Mouse (Mus musculus) heart, postnatal 25 days (tissue): ENCODE measurements around the gene Got1. TPM values are rescaled to one million over a fixed set of nuclear protein-coding genes. Genes with fewer than 3 reads are reported as not detected.
"Not testable (repeated sequence)": the region's sequence is repeated elsewhere in the genome, so short reads cannot be mapped to it uniquely, and the experiment has no call there.

Experiments used
- DNase-seq: peaks from one replicate; pipeline ENCODE4 v3.0.0; 2022; ENCODE audit warnings: low spot score
- intact Hi-C: fragments of 180-260 bp; cut with DNase I; formaldehyde crosslinking; loops from one replicate; pipeline ENCODE4 v1.15.1; 2025
- total RNA-seq, 2 experiments: library from RNA; stranded (reverse); gene quantifications; 2 replicates each; pipeline ENCODE4 v1.2.3; 2021

Gene Got1
- total RNA-seq, 2 experiments from 2014 or later: 915 to 1,100 TPM

- DNase-seq: no peak
- intact Hi-C loops: loop anchor here (2.0 to 10.0 kb wide), 3 partner anchors 130 to 260 kb away; partner anchors contain the start of genes Cox15 and Cutc
Measured at GRCm38 (mm10) chr19:43494914-43495313, 29.5 kb downstream of the Got1 start.

GRCm38 (mm10) chr19:43493878-43494277, 30.5 kb downstream of the Got1 start:
- no peak for DNase-seq
- intact Hi-C loops: loop anchor here (2.0 to 10.0 kb wide), 3 partner anchors 131 to 261 kb away; partner anchors contain the start of genes Cox15 and Cutc

DNA sequence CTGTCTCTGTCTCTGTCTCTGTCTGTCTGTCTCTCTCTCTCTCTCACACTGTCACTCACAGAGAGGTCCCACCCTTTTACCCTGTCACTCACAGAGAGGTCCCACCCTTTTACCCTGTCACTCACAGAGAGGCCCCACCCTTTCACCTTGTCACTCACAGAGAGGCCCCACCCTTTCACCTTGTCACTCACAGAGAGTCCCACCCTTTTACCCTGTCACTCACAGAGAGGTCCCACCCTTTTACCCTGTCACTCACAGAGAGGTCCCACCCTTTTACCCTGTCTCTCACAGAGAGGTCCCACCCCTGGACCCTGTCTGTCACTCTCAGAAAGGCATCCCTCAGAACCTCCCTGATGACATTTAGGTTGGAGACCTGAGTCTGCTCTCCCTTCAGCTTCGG, 31.1 kb downstream of the Got1 start:
- intact Hi-C loops: loop anchor here (10.0 kb wide), 2 partner anchors 131 to 261 kb away; partner anchors contain the start of genes Cox15 and Cutc
- DNase-seq: not testable (repeated sequence)

- no peak for DNase-seq
- intact Hi-C loops: loop anchor here (10.0 kb wide), 1 partner anchor 693 kb away; no protein-coding TSS in a partner anchor
Measured at GRCm38 (mm10) chr19:43487429-43487828, 37.0 kb downstream of the Got1 start.

DNA sequence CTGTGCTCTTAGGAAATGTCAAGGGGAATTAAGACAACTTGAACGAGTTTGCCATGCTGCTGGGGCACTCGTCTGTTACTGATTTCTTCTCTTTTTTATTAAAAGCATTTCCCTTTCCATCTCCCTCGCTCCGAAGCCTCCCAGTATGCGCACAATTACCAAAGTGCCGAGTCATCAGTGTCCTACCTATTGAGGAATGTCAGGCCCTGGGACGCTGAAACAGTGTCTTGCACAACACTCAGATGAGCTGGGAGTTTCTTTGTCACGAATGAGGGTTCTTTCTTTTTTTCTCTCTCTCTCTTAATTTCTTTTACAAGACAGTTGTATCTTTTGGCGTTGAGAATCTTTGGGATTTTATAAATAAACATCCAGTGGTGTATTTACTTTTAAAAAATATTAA, 43.9 kb downstream of the Got1 start:
- intact Hi-C loops: loop anchor here (10.0 kb wide), 1 partner anchor 686 kb away; no protein-coding TSS in a partner anchor
- no peak for DNase-seq

DNA sequence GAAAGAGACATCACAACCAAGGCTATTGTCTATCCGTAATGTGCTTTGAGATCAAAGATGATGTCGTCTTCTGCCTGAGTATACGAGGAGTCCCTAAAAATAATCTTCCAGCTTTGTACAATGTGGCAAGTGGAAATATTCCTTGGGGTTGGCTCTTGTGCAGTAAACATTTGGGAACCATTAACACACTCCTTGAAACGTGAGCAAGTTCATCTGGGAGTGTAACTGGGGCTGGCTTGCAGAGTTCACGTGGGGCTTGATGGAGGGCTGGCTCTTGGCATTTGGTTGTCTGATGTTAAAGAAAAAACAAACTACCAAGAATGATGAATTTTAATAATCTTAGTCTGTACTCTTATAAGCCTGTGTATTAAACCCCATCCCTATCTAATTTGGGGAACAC, 45.0 kb downstream of the Got1 start:
- intact Hi-C loops: no loop called here
- DNase-seq: no peak

GRCm38 (mm10) chr19:43478891-43479290, 45.5 kb downstream of the Got1 start:
- intact Hi-C loops: no loop called here
- DNase-seq: no peak

DNA sequence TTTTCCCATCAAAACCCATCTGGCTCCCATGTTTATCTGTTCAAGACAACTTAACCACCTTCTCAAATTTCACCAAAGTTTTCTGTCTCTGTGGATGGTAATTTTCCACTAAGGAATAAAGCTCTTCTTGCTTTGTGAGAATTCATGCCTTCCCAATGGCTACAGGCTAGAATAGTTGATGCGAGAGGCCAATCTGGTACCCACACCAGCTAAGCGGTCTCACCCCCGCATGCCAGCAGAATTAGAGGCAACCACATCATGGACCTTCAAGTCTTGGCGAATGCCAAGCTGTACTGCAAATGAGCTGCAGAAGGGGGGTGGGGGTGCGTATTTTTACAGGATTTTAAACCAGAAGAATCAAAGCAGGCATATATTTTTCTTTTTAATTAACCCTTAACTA, 47.0 kb downstream of the Got1 start:
- no peak for DNase-seq
- intact Hi-C loops: no loop called here

DNA sequence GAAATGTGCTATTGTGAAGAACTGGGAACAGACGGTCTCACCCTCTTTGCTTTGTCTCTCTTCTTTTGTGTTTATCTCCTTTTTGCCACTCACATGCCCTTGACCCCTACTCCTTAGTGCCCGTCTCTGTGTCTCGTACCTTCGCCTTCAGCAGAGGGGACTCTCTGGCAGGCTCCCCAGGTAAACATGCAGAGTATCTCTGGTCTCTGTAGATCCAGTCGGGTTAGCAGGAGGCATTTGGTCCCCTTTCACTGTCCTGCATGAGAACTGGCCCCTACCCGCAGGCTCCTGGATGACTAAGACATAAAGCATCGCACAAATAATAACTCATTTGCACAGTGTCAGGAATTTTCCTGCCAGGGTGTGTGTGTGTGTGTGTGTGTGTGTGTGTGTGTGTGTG, 48.3 kb downstream of the Got1 start:
- no peak for DNase-seq
- intact Hi-C loops: no loop called here

DNA sequence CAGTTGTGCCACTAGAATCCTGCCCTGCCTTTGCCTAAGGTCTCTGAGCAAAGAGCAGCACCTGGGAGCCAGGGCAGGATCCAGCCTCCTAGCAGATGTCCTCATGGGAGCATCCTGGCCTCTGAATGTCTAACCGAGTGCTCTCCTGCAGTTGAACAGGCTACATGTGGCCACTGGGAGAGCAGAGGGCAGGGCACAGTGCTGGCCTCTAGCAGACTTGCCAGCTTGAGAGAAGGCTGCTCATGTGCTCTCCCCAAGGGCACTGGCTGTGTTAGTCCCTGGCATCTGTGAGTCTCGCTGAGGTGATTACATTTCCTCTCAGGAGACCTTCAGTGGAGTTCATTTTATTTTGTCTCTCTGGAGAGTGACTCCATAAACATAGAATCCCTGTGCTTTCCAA, 48.8 kb downstream of the Got1 start:
- DNase-seq: no peak
- intact Hi-C loops: no loop called here

DNA sequence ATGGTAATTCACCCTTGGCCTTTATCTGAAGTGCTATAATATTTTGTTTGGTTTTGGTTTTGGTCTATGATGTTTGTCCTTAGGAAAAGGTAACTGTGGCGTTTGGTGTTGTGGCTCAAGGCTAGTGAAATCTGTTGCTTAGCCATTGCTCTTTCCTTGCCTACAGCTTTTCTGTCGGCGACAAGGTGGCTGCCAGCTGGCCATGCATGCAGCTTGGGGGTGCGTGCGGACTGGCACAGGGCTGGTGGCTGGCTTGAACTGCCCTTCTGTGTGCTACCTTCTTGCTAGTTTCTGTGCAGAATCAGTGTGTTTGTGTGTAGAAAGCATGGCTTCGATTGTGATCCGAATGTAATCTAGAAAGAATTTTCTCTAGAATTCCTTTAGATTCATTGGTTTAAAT, 51.6 kb downstream of the Got1 start:
- DNase-seq: no peak
- intact Hi-C loops: no loop called here

DNA sequence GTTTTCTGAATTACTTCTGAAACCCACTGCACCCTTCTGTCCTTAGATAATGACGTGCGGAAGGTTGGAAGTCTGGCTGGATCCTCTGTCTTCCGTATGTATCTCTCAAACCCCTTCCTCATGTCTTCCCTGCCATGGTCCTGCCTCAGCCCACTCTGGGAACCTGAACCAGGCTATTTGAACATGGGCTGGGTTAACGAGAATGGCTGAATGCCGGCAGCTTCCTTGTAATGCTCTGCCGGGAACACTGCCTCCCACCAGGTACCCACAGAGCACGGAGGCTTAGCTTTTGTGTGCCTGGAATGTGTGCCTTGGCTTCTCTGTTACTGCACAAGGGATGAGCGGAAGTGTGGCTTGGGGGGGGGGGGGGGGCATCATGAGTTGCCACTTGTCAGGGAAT, 52.1 kb downstream of the Got1 start:
- DNase-seq: no peak
- intact Hi-C loops: no loop called here

- DNase-seq: no peak
- intact Hi-C loops: no loop called here
Measured at GRCm38 (mm10) chr19:43469333-43469732, 55.1 kb downstream of the Got1 start.

- intact Hi-C loops: no loop called here
- no peak for DNase-seq
Measured at GRCm38 (mm10) chr19:43467927-43468685, 56.3 kb downstream of the Got1 start.

- no peak for DNase-seq
- intact Hi-C loops: no loop called here
Measured at GRCm38 (mm10) chr19:43465601-43466255, 58.7 kb downstream of the Got1 start.

GRCm38 (mm10) chr19:43465076-43465475, 59.3 kb downstream of the Got1 start:
- intact Hi-C loops: no loop called here
- DNase-seq: no peak

DNA sequence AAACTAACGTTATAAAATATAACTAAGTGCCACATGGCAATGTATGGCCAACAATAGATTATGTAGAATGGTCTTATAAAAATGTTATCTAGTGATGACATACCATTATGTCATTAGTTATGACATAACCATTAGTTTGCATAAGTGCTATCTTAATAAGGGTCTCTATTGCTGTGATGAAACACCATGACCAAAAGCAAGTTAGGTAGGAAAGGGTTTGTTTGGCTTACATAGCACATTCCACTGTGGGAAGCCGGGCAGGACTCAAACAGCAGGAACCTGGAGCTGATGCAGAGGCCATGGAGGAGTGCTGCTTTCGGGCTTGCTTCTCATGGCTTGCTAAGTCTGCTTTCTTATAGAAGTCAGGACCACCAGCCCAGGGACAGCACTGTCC, 60.1 kb downstream of the Got1 start:
- intact Hi-C loops: no loop called here
- DNase-seq: no peak

DNA sequence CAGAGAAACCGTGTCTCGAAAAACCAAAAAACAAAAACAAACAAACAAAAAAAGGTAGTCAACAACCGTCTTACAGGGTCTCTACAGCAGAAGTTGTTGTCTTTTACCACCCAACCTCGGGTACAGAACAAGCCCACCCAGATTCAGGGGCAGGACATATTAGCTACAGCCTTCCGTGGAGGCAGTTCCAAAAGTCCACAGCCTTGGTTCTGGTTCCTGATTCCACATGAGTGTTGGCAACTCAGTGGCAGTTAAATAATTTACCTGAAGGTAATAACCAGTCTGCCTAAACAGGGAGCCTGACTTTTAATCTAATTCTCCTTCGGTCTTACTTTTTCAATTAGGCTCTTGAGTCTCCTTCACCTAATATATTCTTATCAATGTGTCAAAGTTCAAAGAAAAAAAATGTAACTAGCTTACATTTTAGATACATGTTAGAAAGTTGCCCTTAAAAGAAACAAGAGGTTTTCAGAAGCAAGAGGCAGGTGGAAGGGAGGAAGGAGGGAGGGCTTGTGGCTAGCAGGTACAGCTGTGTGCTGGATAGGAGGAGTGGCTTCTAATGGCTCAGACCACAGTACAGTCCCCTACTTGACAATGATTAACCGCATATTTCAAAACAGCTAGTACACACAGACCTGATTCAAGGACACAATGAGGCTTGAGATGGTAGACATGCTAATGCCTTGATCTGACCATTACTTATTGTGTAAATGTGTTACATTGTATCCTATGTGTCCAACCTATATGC, 60.7 kb downstream of the Got1 start:
- intact Hi-C loops: no loop called here

GRCm38 (mm10) chr19:43462141-43462540, 62.3 kb downstream of the Got1 start:
- intact Hi-C loops: no loop called here

More for the DNA sequence above, 60.7 kb downstream of the Got1 start:
- DNase-seq: no peak

GRCm38 (mm10) chr19:43460481-43460880, 63.9 kb downstream of the Got1 start:
- intact Hi-C loops: no loop called here
- DNase-seq: no peak

More at GRCm38 (mm10) chr19:43462141-43462540, 62.3 kb downstream of the Got1 start:
- no peak for DNase-seq
